Mouse (Mus musculus): Measurements from ENCODE around the gene St6galnac3.
A peak's percentile ranks its signal among the peaks of the same experiment; 100 is the strongest.

Gene St6galnac3

GRCm38 (mm10) chr3:153502488-153502887 lies 222.5 kb downstream of the St6galnac3 start:
- DNase-seq (ENCODE audit: low read depth, low spot score): no peak
- H3K27me3 ChIP-seq (ENCODE audit: control insufficient read depth, insufficient read depth, low read length, poor library complexity, severe bottlenecking): no peaks in the 10 kb centered on the region
- H3K36me3 ChIP-seq (ENCODE audit: control insufficient read depth, insufficient read depth, low read length, poor library complexity, severe bottlenecking): no peaks in the 10 kb centered on the region

GRCm38 (mm10) chr3:153501333-153501877 lies 223.6 kb downstream of the St6galnac3 start:
- Histone ChIP-seq H3K36me3 (ENCODE audit: control insufficient read depth, insufficient read depth, low read length, poor library complexity, severe bottlenecking) (no peaks in the 10 kb centered on the region), H3K27me3 (ENCODE audit: control insufficient read depth, insufficient read depth, low read length, poor library complexity, severe bottlenecking) (no peaks in the 10 kb centered on the region)
- peak; percentile 61 for DNase-seq (ENCODE audit: low read depth, low spot score)

- Histone ChIP-seq H3K36me3 (ENCODE audit: control insufficient read depth, insufficient read depth, low read length, poor library complexity, severe bottlenecking) (no peaks in the 10 kb centered on the region), H3K27me3 (ENCODE audit: control insufficient read depth, insufficient read depth, low read length, poor library complexity, severe bottlenecking) (no peaks in the 10 kb centered on the region)
- DNase-seq (ENCODE audit: low read depth, low spot score): no peak
These were observed 232.0 kb downstream of the St6galnac3 start for GRCm38 (mm10) chr3:153492986-153493385.

- DNase-seq (ENCODE audit: low read depth, low spot score): no peak
- Histone ChIP-seq H3K27me3 (ENCODE audit: control insufficient read depth, insufficient read depth, low read length, poor library complexity, severe bottlenecking) (no peaks in the 10 kb centered on the region), H3K36me3 (ENCODE audit: control insufficient read depth, insufficient read depth, low read length, poor library complexity, severe bottlenecking) (no peaks in the 10 kb centered on the region)
These were observed 235.3 kb downstream of the St6galnac3 start for GRCm38 (mm10) chr3:153489718-153490117.

GRCm38 (mm10) chr3:153488931-153489330 lies 236.0 kb downstream of the St6galnac3 start:
- H3K36me3 ChIP-seq (ENCODE audit: control insufficient read depth, insufficient read depth, low read length, poor library complexity, severe bottlenecking): no peaks in the 10 kb centered on the region
- no peak for DNase-seq (ENCODE audit: low read depth, low spot score)
- H3K27me3 ChIP-seq (ENCODE audit: control insufficient read depth, insufficient read depth, low read length, poor library complexity, severe bottlenecking): no peaks in the 10 kb centered on the region

- Histone ChIP-seq H3K36me3 (ENCODE audit: control insufficient read depth, insufficient read depth, low read length, poor library complexity, severe bottlenecking) (no peaks in the 10 kb centered on the region), H3K27me3 (ENCODE audit: control insufficient read depth, insufficient read depth, low read length, poor library complexity, severe bottlenecking) (no peaks in the 10 kb centered on the region)
- DNase-seq (ENCODE audit: low read depth, low spot score): no peak
These were observed 239.8 kb downstream of the St6galnac3 start for GRCm38 (mm10) chr3:153485176-153485575.

GRCm38 (mm10) chr3:153484701-153485100 lies 240.3 kb downstream of the St6galnac3 start:
- Histone ChIP-seq H3K27me3 (ENCODE audit: control insufficient read depth, insufficient read depth, low read length, poor library complexity, severe bottlenecking) (no peaks in the 10 kb centered on the region), H3K36me3 (ENCODE audit: control insufficient read depth, insufficient read depth, low read length, poor library complexity, severe bottlenecking) (no peaks in the 10 kb centered on the region)
- DNase-seq (ENCODE audit: low read depth, low spot score): no peak

- no peak for DNase-seq (ENCODE audit: low read depth, low spot score)
- Histone ChIP-seq H3K36me3 (ENCODE audit: control insufficient read depth, insufficient read depth, low read length, poor library complexity, severe bottlenecking) (no peaks in the 10 kb centered on the region), H3K27me3 (ENCODE audit: control insufficient read depth, insufficient read depth, low read length, poor library complexity, severe bottlenecking) (no peaks in the 10 kb centered on the region)
These were observed 241.3 kb downstream of the St6galnac3 start for GRCm38 (mm10) chr3:153483691-153484090.

GRCm38 (mm10) chr3:153482098-153482497 lies 242.9 kb downstream of the St6galnac3 start:
- H3K36me3 ChIP-seq (ENCODE audit: control insufficient read depth, insufficient read depth, low read length, poor library complexity, severe bottlenecking): no peaks in the 10 kb centered on the region
- no peaks in the 10 kb centered on the region for H3K27me3 ChIP-seq (ENCODE audit: control insufficient read depth, insufficient read depth, low read length, poor library complexity, severe bottlenecking)
- no peak for DNase-seq (ENCODE audit: low read depth, low spot score)

- DNase-seq (ENCODE audit: low read depth, low spot score): no peak
- no peaks in the 10 kb centered on the region for H3K36me3 ChIP-seq (ENCODE audit: control insufficient read depth, insufficient read depth, low read length, poor library complexity, severe bottlenecking)
These were observed 244.0 kb downstream of the St6galnac3 start for GRCm38 (mm10) chr3:153481012-153481411.

GRCm38 (mm10) chr3:153480636-153481006 lies 244.4 kb downstream of the St6galnac3 start:
- Histone ChIP-seq H3K36me3 (ENCODE audit: control insufficient read depth, insufficient read depth, low read length, poor library complexity, severe bottlenecking) (no peaks in the 10 kb centered on the region), H3K27me3 (ENCODE audit: control insufficient read depth, insufficient read depth, low read length, poor library complexity, severe bottlenecking) (no peaks in the 10 kb centered on the region)
- DNase-seq (ENCODE audit: low read depth, low spot score): no peak

More at GRCm38 (mm10) chr3:153481012-153481411, 244.0 kb downstream of the St6galnac3 start:
- no peaks in the 10 kb centered on the region for H3K27me3 ChIP-seq (ENCODE audit: control insufficient read depth, insufficient read depth, low read length, poor library complexity, severe bottlenecking)

GRCm38 (mm10) chr3:153480005-153480635 lies 244.9 kb downstream of the St6galnac3 start:
- DNase-seq (ENCODE audit: low read depth, low spot score): no peak
- no peaks in the 10 kb centered on the region for H3K27me3 ChIP-seq (ENCODE audit: control insufficient read depth, insufficient read depth, low read length, poor library complexity, severe bottlenecking)
- no peaks in the 10 kb centered on the region for H3K36me3 ChIP-seq (ENCODE audit: control insufficient read depth, insufficient read depth, low read length, poor library complexity, severe bottlenecking)

GRCm38 (mm10) chr3:153475919-153476318 lies 249.1 kb downstream of the St6galnac3 start:
- DNase-seq (ENCODE audit: low read depth, low spot score): no peak
- Histone ChIP-seq H3K36me3 (ENCODE audit: control insufficient read depth, insufficient read depth, low read length, poor library complexity, severe bottlenecking) (no peaks in the 10 kb centered on the region), H3K27me3 (ENCODE audit: control insufficient read depth, insufficient read depth, low read length, poor library complexity, severe bottlenecking) (no peaks in the 10 kb centered on the region)

GRCm38 (mm10) chr3:153475461-153475860 lies 249.5 kb downstream of the St6galnac3 start:
- Histone ChIP-seq H3K36me3 (ENCODE audit: control insufficient read depth, insufficient read depth, low read length, poor library complexity, severe bottlenecking) (no peaks in the 10 kb centered on the region), H3K27me3 (ENCODE audit: control insufficient read depth, insufficient read depth, low read length, poor library complexity, severe bottlenecking) (no peaks in the 10 kb centered on the region)

GRCm38 (mm10) chr3:153472583-153473471 lies 252.1 kb downstream of the St6galnac3 start:
- Histone ChIP-seq H3K27me3 (ENCODE audit: control insufficient read depth, insufficient read depth, low read length, poor library complexity, severe bottlenecking) (no peaks in the 10 kb centered on the region), H3K36me3 (ENCODE audit: control insufficient read depth, insufficient read depth, low read length, poor library complexity, severe bottlenecking) (no peaks in the 10 kb centered on the region)
- no peak for DNase-seq (ENCODE audit: low read depth, low spot score)

More at GRCm38 (mm10) chr3:153475461-153475860, 249.5 kb downstream of the St6galnac3 start:
- no peak for DNase-seq (ENCODE audit: low read depth, low spot score)

All from splenic B cell, adult 2 months (primary cell).